Mouse (Mus musculus): ENCODE data around the gene Neurl3.
A peak's percentile ranks its signal among the peaks of the same experiment; 100 is the strongest.

The Neurl3 gene

DNA sequence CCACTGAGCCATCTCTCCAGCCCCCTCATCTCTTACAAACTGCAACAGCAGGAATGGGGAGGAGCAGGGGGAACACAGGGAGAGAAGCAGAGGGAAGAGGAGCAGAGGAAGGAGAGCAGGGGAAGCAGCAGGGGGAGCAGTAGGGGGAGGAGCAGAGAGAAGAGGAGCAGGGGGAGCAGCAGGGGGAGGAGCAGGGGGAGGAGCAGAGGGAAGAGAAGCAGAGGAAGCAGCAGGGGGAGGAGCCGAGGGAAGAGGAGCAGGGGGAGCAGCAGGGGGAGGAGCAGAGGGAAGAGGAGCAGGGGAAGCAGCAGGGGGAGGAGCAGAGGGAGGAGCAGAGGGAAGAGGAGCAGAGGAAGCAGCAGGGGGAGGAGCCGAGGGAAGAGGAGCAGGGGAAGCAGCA, 15.8 kb downstream of the Neurl3 start:
- ATAC-seq (ENCODE audit: low TSS enrichment), result no peak

DNA sequence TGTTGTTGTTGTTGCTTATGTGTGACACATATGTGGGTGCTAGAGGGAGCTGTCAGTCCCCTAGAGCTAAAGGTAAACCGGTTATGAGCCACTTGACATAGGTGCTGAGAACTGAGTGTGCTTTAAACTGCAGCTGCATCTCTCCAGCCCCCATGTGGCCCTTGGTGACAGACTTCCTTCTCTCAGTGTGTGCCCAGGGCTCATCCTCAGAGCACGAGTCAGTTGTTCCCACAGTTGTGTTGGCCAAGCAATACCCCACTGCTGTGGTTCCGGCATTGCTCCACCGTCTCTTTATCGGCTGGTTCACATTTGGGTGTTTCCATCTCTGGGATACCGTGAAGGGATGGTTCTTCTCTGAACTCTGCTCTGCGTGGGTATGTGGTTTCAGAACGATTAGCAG, 17.2 kb downstream of the Neurl3 start:
- no peak for ATAC-seq (ENCODE audit: low TSS enrichment)

DNA sequence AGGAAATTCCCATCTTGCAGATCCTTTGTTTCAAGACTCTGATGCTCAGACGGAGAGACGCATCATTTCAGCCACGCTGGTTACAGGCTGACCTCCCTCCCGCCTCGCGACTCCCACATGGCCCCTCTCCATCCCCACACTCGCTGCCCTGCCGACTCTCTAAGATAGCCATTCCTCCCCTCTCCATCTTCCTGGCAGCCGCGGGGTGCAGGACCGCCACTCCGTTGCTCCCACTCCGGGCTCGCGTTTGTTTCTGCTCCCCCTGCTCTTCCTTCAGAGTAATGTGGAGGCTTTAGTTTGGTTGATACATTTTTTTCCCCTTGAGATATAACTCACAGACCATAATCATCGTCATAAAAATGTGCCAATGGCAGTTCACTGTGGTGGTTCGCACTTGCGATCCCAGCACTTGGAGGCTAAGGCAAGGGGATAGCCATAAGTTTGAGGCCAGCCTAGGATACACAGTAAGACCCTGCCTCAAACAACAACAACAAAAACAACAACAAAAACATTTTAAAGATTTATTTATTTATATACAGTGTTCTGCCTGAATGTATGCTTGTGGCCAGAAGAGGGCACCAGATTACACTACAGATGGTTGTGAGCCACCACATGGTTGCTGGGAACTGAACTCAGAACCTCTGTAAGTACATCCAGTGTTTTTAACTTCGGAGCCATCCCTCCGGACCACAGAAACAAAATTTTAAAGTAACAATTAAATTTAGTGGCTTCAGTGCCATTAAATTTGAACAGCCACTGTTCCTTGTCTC, 18.4 kb downstream of the Neurl3 start:
- ATAC-seq (ENCODE audit: low TSS enrichment), result no peak

DNA sequence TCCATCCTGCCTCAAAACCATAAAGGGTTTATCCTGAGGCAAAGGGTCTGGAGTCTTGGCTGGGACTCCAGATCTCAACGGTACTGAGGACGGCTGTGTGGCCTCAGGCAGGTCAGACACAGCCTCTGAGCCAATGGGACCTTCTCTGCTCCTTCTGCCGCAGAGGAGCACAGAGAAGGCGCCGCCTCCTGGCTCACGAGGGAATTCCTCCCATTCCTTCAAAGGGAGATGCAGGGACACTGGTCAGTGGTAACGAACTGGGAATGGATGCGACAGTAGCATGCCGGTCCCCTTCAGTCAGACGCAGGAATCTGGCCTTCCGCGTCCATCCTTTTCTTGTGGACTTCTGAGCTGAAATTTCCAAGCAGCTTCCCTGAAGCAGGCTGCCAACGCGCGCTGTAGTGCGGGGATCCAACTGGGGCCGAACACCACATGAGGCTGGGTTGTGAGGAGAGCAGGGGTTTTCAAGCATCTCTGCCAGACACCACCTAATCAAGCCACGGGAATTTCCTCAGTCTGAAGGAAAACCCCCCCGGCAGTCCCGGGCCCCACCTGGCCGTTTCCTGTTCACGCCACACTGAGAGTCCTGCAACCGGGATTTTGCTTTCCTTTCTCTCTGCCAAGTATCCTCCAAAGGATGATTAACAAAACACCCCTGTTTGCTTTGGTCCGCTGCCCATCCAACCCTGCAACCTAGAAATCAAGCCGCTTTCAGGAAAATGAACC, 19.7 kb downstream of the Neurl3 start:
- peak; percentile 72; the same call in 1 of the 2 replicates for ATAC-seq (ENCODE audit: low TSS enrichment)

DNA sequence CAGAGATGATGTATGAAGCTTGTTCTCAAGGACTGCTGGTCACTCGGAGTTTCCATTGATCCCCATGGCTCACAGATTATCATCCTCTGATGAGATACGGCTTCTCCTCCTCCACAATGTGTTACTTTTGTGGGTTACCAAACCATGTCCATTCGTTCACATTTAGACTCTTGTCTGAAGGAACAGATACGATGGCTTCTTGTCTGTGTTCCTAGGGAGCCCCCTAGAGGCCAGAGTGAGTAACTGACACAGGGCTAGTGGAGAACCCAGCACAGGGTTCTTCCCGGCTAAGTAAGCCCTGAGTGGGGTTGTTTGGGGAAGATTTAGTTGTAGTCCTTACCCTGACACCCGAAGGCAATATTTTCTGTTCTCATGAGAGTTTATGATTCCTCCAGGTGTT, 21.7 kb downstream of the Neurl3 start:
- peak; percentile 97 for ATAC-seq (ENCODE audit: low TSS enrichment)

DNA sequence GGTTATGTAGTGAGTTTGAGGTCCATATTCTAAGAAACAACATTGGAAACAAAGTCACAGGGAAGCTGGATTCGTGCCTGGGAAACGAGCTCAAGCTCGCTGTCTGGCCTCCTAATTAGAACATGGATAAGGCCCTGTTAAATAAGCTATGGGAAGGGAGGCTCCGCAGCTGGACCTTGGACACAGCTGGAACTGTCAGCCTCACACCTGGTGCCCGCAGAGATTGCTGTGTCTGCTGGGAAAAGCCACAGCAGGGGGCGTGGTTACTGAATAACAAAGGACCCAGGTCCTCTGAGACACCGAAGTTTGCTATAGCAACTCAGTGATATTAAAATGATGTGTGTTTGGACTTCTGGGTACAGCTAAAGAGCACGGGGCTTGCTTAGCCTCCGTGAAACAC, 23.1 kb downstream of the Neurl3 start:
- ATAC-seq (ENCODE audit: low TSS enrichment), result no peak

DNA sequence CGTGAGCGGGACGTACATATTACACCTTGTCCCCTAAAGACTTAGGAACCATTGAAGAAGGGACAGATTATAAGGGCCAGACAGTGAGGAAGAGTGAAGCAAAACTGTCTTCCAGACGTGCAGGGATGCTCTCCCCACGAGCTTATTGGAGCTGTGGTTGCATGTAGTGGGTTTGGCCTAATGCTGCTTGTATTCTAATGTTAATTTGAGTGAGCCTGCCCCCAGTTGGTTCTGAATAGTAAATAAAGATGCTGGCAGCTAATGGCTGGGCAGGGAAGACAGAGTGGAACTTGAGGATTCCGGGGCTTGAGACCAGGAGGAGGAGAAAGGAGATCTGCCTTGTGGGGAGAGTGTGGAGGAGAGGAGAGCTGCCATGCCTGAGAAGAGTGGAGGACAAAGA, 27.8 kb downstream of the Neurl3 start:
- no peak for ATAC-seq (ENCODE audit: low TSS enrichment)

DNA sequence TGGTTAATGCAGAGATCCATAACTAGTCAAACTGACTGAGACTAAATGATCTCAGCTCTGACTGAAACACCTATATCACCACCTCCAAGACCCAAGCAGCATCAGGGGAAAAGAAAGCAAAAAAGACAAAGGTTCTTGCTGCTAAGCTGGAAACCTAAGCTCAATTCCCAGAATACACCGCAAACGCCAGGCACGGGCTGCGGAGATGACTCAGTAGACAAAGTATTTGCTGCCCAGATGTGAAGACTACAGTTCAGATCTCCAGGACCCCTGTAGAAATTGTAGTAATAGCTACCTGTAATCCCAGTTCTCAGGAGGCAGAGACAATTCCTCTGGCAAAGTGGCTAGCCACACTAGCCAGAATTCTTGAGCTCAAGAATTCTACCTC, 29.7 kb downstream of the Neurl3 start:
- ATAC-seq (ENCODE audit: low TSS enrichment), result no peak

DNA sequence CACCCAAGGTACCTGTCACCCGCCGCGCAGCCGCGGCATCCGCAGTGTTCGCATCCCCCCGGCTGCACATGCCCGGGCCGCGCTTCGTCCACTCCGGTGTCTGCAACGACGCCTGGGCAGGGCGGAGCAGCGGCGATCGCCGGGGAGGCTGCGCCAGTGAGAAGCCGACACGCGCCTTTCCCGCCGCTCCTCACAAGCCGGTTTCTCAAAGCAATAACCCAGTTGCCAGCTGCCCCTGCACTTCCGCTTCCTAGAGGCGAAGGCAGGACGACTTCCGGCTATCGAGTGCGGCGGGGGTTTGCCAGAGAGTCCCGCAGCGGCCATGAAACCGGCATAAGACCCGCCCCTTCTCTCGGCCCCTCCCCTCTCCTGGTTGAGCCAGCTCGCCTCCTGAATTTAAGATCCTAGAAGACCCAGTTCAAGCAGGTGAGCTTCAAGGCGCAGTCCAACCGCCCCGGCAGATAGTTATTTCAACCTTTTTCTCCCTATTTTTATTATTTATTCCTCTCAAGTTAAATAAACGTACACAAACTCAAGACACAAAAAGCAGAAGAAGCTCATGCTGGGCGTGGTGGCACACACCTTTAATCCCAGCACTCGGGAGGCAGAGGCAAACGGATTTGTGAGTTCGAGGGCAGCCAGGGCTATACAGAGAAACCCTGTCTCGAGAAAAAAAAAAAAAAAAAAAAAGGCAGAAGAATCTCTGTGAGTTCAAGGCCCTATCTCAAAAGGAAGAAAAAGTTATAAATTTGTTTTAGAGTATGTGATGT, 30.2 kb downstream of the Neurl3 start, which contains the start of gene Uggt1:
Uggt1 (minus strand) TSS at position 663 of the 770 bp plus-strand sequence.
- peak; percentile 99 for ATAC-seq (ENCODE audit: low TSS enrichment)

DNA sequence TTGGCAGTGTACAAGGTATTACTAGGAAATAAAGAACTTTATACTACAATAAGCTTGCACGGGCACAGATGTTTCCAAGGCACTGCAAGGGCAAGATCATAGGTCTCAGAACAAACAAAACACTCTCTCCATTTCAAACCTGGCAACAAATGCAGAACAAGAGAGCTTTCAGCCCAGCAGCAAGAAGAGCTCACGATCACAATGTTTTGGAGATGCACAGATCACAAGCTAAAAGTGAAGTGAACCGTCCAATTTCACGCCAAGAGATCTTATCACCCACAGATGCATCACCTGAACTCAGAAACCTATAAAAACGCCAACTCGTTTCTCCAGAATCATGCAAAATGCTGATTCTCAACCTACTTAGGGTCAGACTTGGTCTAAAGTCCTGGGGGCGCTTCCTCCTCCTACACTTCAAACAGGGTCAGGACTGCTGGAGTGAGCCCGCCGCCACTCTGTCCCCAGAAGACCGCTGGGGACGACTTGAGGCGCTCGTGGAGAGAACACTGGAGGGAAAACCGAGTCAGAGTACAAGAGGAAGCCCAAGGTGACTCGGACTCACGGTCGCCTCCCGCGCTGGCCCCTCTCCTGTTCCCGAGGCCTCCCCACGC, 30.9 kb downstream of the Neurl3 start:
- ATAC-seq (ENCODE audit: low TSS enrichment), result no peak

DNA sequence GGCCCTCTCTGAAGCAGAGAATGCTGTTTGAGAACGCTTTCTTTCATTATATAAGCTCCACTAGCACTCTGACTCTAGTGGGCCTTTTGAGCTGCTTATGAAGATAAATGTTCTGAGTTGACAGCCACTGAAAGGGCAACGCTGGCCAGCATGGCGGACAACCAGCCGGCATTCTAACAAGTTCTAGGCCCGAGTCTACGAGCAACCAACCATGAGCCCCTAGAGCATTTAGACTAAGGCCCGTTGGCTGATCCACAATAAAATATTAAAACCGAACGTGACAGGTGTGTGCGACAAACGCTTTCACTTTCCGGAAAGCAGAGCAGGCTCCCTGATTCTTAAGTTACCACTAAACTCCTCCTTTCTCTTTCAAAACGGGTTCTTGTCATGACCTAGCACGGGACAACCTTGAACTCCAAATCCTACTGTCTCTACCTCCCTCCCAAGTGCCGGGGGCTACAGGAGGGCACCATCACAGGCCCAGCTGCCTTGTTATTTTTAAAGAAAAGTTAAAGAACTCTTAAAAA, 32.5 kb downstream of the Neurl3 start:
- ATAC-seq (ENCODE audit: low TSS enrichment), result no peak

DNA sequence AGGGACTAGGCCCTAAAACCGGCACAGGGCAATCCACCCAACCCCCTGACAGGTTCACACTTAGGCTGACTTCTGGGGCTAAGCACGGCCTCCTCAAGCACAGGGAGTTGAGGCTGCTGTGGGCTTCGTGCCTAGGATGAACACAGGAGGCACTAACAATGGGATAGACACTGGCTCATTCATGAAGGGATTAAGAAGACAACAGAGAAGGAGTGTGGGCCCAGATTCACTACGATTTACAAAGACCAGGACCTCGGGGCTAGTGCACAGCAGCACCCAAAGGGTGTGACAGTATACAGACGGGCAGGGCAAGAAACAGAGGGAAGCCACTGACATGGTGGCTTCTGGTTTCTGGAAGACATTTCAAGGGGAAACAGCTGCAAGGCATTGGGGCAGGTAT, 34.3 kb downstream of the Neurl3 start:
- no peak for ATAC-seq (ENCODE audit: low TSS enrichment)

DNA sequence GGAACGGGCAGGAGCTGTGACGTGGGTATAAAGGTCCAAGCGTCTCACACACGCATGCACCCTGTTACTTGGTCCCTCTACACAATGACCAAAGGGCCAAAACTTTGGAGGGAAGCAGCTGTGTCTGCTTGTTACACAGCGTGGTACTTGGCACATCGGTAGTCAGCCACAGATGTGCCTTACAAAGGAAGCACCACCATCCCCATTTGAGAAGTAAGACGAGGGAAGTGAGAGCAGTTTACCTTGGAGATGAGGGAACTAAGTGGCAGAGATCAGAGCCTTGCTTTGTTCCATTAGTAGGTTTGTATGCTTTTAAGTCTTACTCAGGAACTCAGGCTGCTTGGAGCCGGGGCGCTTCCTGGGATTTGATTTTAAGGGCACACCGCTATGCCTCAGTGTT, 35.1 kb downstream of the Neurl3 start:
- no peak for ATAC-seq (ENCODE audit: low TSS enrichment)

DNA sequence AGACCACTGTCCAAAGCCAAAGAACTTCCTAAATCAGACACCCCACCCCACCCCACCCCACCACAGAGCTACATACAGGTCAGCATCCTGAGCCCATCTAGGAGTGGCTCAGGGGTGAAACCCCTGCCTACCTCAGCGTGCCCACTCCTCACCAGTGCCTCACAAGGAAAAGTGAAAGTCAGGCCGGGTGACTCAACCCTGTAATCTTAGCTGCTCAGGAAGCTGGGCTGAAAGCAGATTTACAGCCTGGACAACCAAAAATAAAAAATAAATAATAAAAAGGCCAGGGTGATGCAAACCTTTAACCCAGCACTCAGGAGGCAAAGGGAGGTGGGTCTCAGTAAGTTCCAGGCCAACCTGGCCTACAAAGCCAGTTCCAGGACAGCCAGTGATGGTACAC, 38.6 kb downstream of the Neurl3 start:
- ATAC-seq (ENCODE audit: low TSS enrichment), result no peak

DNA sequence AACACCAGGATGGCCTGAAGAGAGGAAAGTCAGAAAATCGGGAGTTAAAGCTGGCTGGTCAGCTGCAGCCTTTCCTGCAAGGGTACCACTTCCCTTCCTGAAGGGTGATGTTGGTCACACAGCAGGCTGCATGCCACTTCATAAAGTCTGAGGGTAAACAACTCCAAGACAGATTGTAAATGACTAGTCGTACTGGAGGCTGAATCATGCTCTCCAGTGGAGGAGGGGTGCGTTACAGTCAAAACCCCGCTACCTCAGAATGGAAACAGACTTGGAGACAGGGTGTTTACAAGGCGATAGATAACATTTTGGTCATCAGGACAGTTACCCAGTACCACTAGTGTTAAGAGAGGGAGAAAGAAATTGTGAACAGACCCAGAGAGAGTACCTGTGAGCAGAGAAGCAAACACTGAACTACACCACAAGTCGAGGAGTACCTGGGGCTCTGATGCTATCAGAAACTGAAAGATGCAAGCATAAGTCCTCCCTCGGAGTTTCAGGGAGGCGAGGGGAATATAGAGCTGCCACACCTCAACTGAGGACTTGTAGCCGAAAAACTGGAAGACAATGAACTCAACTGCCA, 39.3 kb downstream of the Neurl3 start:
- 0 out of 2 replicates have a peak, but pooled peaks have one; percentile 23 for ATAC-seq (ENCODE audit: low TSS enrichment)

DNA sequence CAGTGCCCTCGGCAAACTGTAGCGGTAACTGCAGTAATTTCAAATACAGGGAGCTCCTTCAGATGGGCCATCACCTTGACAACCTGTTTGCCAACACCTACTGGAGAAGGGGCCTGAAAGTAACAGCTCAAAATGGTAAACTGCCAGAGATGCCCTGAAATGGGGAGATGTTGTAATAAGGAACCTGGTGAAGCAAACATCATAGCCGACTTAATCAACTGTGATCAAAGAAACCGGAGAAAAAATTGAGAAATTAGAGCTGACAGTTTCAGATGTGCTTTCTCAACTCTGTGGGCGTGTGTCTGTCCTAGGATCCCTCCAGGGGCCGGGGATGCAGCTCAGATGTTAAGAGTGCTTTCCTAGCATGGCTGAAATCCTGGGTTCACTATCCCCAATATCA, 41.3 kb downstream of the Neurl3 start:
- ATAC-seq (ENCODE audit: low TSS enrichment), result no peak

DNA sequence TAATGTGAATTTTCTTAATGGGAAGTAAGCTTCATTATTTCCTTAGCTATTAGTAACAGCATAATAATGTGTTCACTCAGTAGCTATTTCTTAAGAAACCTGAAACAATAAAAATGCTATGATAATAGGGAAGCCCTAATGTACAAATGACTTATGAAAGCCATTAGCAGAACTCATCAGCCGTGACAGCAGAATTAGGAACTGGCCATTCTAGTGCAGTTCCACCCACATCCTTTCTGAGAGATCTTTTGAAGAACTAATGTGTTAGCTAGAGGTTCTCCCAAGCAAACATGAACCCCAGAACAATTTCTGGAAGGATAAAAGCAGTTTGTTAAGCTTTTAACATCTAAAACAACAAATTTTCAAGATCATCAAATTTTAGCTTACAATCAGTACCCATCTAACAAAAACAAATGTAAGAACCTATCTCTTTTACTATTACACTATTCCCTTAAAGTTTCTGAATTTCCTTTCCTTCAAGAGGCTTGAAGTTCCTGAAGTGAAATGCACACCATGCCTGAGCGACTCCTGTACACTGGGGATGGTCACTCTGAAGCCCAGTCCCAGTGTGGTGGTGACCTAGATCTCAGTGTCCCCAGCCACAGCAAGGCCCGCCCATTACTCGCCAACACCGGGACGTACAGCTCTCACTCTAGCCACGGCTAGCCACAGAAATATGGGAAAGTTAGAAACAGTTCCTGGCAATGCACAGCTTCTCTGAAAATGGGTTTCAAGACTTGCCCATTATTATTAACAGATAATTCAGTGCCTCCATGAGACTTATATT, 43.4 kb downstream of the Neurl3 start:
- no peak for ATAC-seq (ENCODE audit: low TSS enrichment)

DNA sequence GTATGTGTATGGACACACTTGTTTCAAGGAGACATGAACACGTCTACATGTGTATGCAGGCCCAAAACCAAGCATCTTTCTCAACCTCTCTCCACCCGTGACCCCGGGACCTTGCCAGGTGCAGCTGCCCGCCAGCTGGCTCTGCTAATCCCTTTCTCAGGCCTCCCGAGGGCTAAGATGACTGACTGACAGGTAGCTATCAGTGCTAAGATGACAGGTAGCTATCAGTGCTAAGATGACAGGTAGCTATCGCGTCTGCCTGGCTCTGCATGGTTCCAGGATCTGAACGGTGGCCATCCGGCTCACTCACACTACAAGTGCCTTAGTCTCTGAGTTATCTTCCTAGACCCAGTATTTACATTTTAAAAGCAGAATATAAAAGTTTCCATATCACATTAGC, 46.0 kb downstream of the Neurl3 start:
- ATAC-seq (ENCODE audit: low TSS enrichment), result no peak

DNA sequence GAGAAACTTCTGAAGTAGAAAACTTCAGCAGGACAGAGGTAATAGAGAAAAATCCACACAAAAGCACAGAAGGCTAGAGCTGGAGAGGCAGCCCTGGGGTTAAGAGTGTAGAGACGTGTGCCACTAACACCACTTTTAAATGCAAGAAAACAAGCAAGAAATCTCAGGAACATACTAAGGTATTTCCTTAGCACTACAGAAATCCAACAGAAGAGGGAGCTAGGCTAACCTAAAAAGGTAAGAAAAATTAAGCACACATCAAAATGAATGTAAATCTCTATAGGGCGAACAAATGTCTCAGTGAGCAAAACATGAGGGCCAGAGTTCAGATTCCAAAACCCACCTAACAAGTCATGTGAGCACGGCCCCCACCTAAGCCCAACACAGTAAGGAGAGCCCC, 49.8 kb downstream of the Neurl3 start:
- ATAC-seq (ENCODE audit: low TSS enrichment), result peak; percentile 31; the same call in 1 of the 2 replicates

Data from frontal cortex, adult (tissue).